Mouse (Mus musculus): Measurements from ENCODE around the gene Hist1h2bh. TPM values are rescaled to one million over a fixed set of nuclear protein-coding genes. Genes with fewer than 3 reads are reported as not detected.
"Not testable (repeated sequence)": the region's sequence is repeated elsewhere in the genome, so short reads cannot be mapped to it uniquely, and the experiment has no call there.

Hist1h2bh gene
- polyA plus RNA-seq, 1 experiment from 2014 or later: 0.09 TPM

GRCm38 (mm10) chr13:23564482-23564881 is 21.3 kb upstream of the Hist1h2bh start:
- no peaks in the 10 kb centered on the region for H3K36me3 ChIP-seq (ENCODE audit: inconsistent target)
- H3K79me2 ChIP-seq (ENCODE audit: inconsistent target): no peaks in the 10 kb centered on the region
- WGBS (ENCODE audit: missing documents): 95% methylated on average over 2 of the region's 2 CpGs
- H3K4me3 ChIP-seq (ENCODE audit: inconsistent target): no peak overlapping the region
- no peak overlapping the region for H3K27ac ChIP-seq

- Histone ChIP-seq H3K27ac (peak overlapping the region; percentile 91), H3K4me3 (ENCODE audit: inconsistent target) (peak overlapping the region; percentile 15; the same call in 1 of the 2 replicates), H3K36me3 (ENCODE audit: inconsistent target) (no peaks in the 10 kb centered on the region), H3K79me2 (ENCODE audit: inconsistent target) (no peaks in the 10 kb centered on the region)
- 7% methylated on average over 18 of the region's 18 CpGs for WGBS (ENCODE audit: missing documents)
Observed at GRCm38 (mm10) chr13:23562699-23563462, 19.7 kb upstream of the Hist1h2bh start.

GRCm38 (mm10) chr13:23561883-23562659 is 18.9 kb upstream of the Hist1h2bh start, which contains the start of gene Hist1h3e:
Hist1h3e (minus strand) TSS chr13:23562369.
- Histone ChIP-seq H3K27ac (peak within 1 kb of the TSS; percentile 91), H3K4me3 (ENCODE audit: inconsistent target) (peak within 1 kb of the TSS; percentile 15; the same call in 1 of the 2 replicates)
- 0% methylated on average over 23 of the region's 67 CpGs for WGBS (ENCODE audit: missing documents)
- H3K36me3 ChIP-seq (ENCODE audit: inconsistent target); H3K79me2 ChIP-seq (ENCODE audit: inconsistent target): not testable (repeated sequence)

GRCm38 (mm10) chr13:23561531-23561882 is 18.3 kb upstream of the Hist1h2bh start:
- peak overlapping the region; percentile 5; the same call in 1 of the 2 replicates for H3K4me3 ChIP-seq (ENCODE audit: inconsistent target)
- H3K27ac ChIP-seq; H3K79me2 ChIP-seq (ENCODE audit: inconsistent target); H3K36me3 ChIP-seq (ENCODE audit: inconsistent target): not testable (repeated sequence)
- 0% methylated on average over 2 of the region's 5 CpGs for WGBS (ENCODE audit: missing documents)

GRCm38 (mm10) chr13:23560699-23561098 is 17.5 kb upstream of the Hist1h2bh start:
- not testable (repeated sequence) for H3K79me2 ChIP-seq (ENCODE audit: inconsistent target); H3K36me3 ChIP-seq (ENCODE audit: inconsistent target); H3K4me3 ChIP-seq (ENCODE audit: inconsistent target)
- WGBS (ENCODE audit: missing documents): 63% methylated on average over 2 of the region's 2 CpGs
- H3K27ac ChIP-seq: peak overlapping the region; percentile 13; the same call in 1 of the 2 replicates

GRCm38 (mm10) chr13:23556906-23557305 is 13.7 kb upstream of the Hist1h2bh start:
- Histone ChIP-seq H3K4me3 (ENCODE audit: inconsistent target) (peak overlapping the region; percentile 49; the same call in 1 of the 2 replicates), H3K79me2 (ENCODE audit: inconsistent target) (no peaks in the 10 kb centered on the region), H3K36me3 (ENCODE audit: inconsistent target) (no peaks in the 10 kb centered on the region), H3K27ac (peak overlapping the region; percentile 85)
- WGBS (ENCODE audit: missing documents): 71% methylated on average over 3 of the region's 3 CpGs

- Histone ChIP-seq H3K36me3 (ENCODE audit: inconsistent target) (no peaks in the 10 kb centered on the region), H3K4me3 (ENCODE audit: inconsistent target) (peak overlapping the region; percentile 49), H3K79me2 (ENCODE audit: inconsistent target) (no peaks in the 10 kb centered on the region), H3K27ac (peak overlapping the region; percentile 85)
- WGBS (ENCODE audit: missing documents): 0% methylated on average over 18 of the region's 18 CpGs
Observed at GRCm38 (mm10) chr13:23555839-23556416, 12.7 kb upstream of the Hist1h2bh start.

- no peaks in the 10 kb centered on the region for H3K79me2 ChIP-seq (ENCODE audit: inconsistent target)
- peak overlapping the region; percentile 49 for H3K4me3 ChIP-seq (ENCODE audit: inconsistent target)
- H3K27ac ChIP-seq: peak overlapping the region; percentile 85
- whole genome bisulfite sequencing (ENCODE audit: missing documents): 1% methylated on average over 38 of the region's 54 CpGs
- H3K36me3 ChIP-seq (ENCODE audit: inconsistent target): no peaks in the 10 kb centered on the region
Observed at GRCm38 (mm10) chr13:23554925-23555838, 12.0 kb upstream of the Hist1h2bh start.

GRCm38 (mm10) chr13:23554393-23554792 is 11.2 kb upstream of the Hist1h2bh start:
- no peak overlapping the region for H3K4me3 ChIP-seq (ENCODE audit: inconsistent target)
- H3K36me3 ChIP-seq (ENCODE audit: inconsistent target): no peaks in the 10 kb centered on the region
- H3K27ac ChIP-seq: peak overlapping the region; percentile 67
- H3K79me2 ChIP-seq (ENCODE audit: inconsistent target): no peaks in the 10 kb centered on the region
- WGBS (ENCODE audit: missing documents): 27% methylated on average over 9 of the region's 9 CpGs

GRCm38 (mm10) chr13:23552962-23553361 is 9.8 kb upstream of the Hist1h2bh start, which contains the start of gene Hist1h1d:
Hist1h1d (plus strand) TSS chr13:23553262.
- Histone ChIP-seq H3K4me3 (ENCODE audit: inconsistent target) (no peak within 1 kb of the TSS), H3K79me2 (ENCODE audit: inconsistent target) (no peaks in the 10 kb centered on the region), H3K27ac (peak within 1 kb of the TSS; percentile 75), H3K36me3 (ENCODE audit: inconsistent target) (no peaks in the 10 kb centered on the region)

GRCm38 (mm10) chr13:23551931-23552914 is 9.0 kb upstream of the Hist1h2bh start:
- Histone ChIP-seq H3K4me3 (ENCODE audit: inconsistent target) (no peak overlapping the region; the same call in 1 of the 2 replicates), H3K27ac (peak overlapping the region; percentile 75)
- 48% methylated on average over 7 of the region's 8 CpGs for WGBS (ENCODE audit: missing documents)

GRCm38 (mm10) chr13:23551146-23551834 is 8.1 kb upstream of the Hist1h2bh start, which contains the start of gene Hist1h4f:
Hist1h4f (minus strand) TSS chr13:23551648.
- peak within 1 kb of the TSS; percentile 13; the same call in 1 of the 2 replicates for H3K4me3 ChIP-seq (ENCODE audit: inconsistent target)
- WGBS (ENCODE audit: missing documents): under 1% methylated on average over 33 of the region's 47 CpGs

More at GRCm38 (mm10) chr13:23551931-23552914, 9.0 kb upstream of the Hist1h2bh start:
- no peaks in the 10 kb centered on the region for H3K79me2 ChIP-seq (ENCODE audit: inconsistent target)
- H3K36me3 ChIP-seq (ENCODE audit: inconsistent target): no peaks in the 10 kb centered on the region

More at GRCm38 (mm10) chr13:23551146-23551834, 8.1 kb upstream of the Hist1h2bh start, which contains the start of gene Hist1h4f:
- H3K36me3 ChIP-seq (ENCODE audit: inconsistent target); H3K79me2 ChIP-seq (ENCODE audit: inconsistent target): not testable (repeated sequence)
- peak within 1 kb of the TSS; percentile 75 for H3K27ac ChIP-seq

All from macrophage (primary cell).